Mouse (Mus musculus): ENCODE results near the gene Svs1. TPM values are rescaled to one million over a fixed set of nuclear protein-coding genes. Genes with fewer than 3 reads are reported as not detected.

The Svs1 gene
- polyA plus RNA-seq, 1 experiment, result not detected

- Histone ChIP-seq H3K4me3 (ENCODE audit: insufficient read depth, low read depth, low read length) (no peak overlapping the region), H3K4me1 (ENCODE audit: control insufficient read depth, insufficient read depth, low read length) (peaks cover 3% of the 10 kb centered on the region; the same call in 1 of the 2 replicates), H3K27ac (ENCODE audit: insufficient read depth, low read depth, low read length) (no peak overlapping the region)
- 91% methylated on average over 2 of the region's 2 CpGs for WGBS
- TF ChIP-seq POLR2A (IDR thresholded peaks at IDR 0.05; ENCODE audit: insufficient read depth, low read depth, low read length) (no peak), CTCF (IDR thresholded peaks at IDR 0.05; ENCODE audit: insufficient read depth, low read depth, low read length) (no peak)
These were observed 35.7 kb downstream of the Svs1 start for GRCm38 (mm10) chr6:49022384-49022783.

- TF ChIP-seq CTCF (IDR thresholded peaks at IDR 0.05; ENCODE audit: insufficient read depth, low read depth, low read length) (no peak), POLR2A (IDR thresholded peaks at IDR 0.05; ENCODE audit: insufficient read depth, low read depth, low read length) (no peak)
- Histone ChIP-seq H3K4me1 (ENCODE audit: control insufficient read depth, insufficient read depth, low read length) (peaks cover 3% of the 10 kb centered on the region; the same call in 1 of the 2 replicates), H3K4me3 (ENCODE audit: insufficient read depth, low read depth, low read length) (no peak overlapping the region), H3K27ac (ENCODE audit: insufficient read depth, low read depth, low read length) (no peak overlapping the region)
- 89% methylated on average over 10 of the region's 10 CpGs for WGBS
These were observed 36.7 kb downstream of the Svs1 start for GRCm38 (mm10) chr6:49023315-49023714.

GRCm38 (mm10) chr6:49025290-49025689 is 38.6 kb downstream of the Svs1 start:
- 86% methylated on average over 7 of the region's 7 CpGs for WGBS
- Histone ChIP-seq H3K4me1 (ENCODE audit: control insufficient read depth, insufficient read depth, low read length) (peaks cover 3% of the 10 kb centered on the region; the same call in 1 of the 2 replicates), H3K4me3 (ENCODE audit: insufficient read depth, low read depth, low read length) (no peak overlapping the region), H3K27ac (ENCODE audit: insufficient read depth, low read depth, low read length) (no peak overlapping the region)
- TF ChIP-seq POLR2A (IDR thresholded peaks at IDR 0.05; ENCODE audit: insufficient read depth, low read depth, low read length) (no peak), CTCF (IDR thresholded peaks at IDR 0.05; ENCODE audit: insufficient read depth, low read depth, low read length) (no peak)

- WGBS, result 93% methylated on average over 5 of the region's 5 CpGs
These were observed 39.8 kb downstream of the Svs1 start for GRCm38 (mm10) chr6:49026496-49026895.

GRCm38 (mm10) chr6:49028019-49028418 is 41.4 kb downstream of the Svs1 start:
- Histone ChIP-seq H3K4me3 (ENCODE audit: insufficient read depth, low read depth, low read length) (no peak overlapping the region), H3K27ac (ENCODE audit: insufficient read depth, low read depth, low read length) (no peak overlapping the region), H3K4me1 (ENCODE audit: control insufficient read depth, insufficient read depth, low read length) (no peaks in the 10 kb centered on the region)
- TF ChIP-seq CTCF (IDR thresholded peaks at IDR 0.05; ENCODE audit: insufficient read depth, low read depth, low read length) (no peak), POLR2A (IDR thresholded peaks at IDR 0.05; ENCODE audit: insufficient read depth, low read depth, low read length) (no peak)
- 92% methylated on average over 6 of the region's 6 CpGs for WGBS

More at GRCm38 (mm10) chr6:49026496-49026895, 39.8 kb downstream of the Svs1 start:
- H3K4me1 ChIP-seq (ENCODE audit: control insufficient read depth, insufficient read depth, low read length), result no peaks in the 10 kb centered on the region
- H3K27ac ChIP-seq (ENCODE audit: insufficient read depth, low read depth, low read length), result no peak overlapping the region
- TF ChIP-seq CTCF (IDR thresholded peaks at IDR 0.05; ENCODE audit: insufficient read depth, low read depth, low read length), result no peak
- no peak for TF ChIP-seq POLR2A (IDR thresholded peaks at IDR 0.05; ENCODE audit: insufficient read depth, low read depth, low read length)
- H3K4me3 ChIP-seq (ENCODE audit: insufficient read depth, low read depth, low read length), result no peak overlapping the region

GRCm38 (mm10) chr6:49028708-49029107 is 42.0 kb downstream of the Svs1 start:
- Histone ChIP-seq H3K4me1 (ENCODE audit: control insufficient read depth, insufficient read depth, low read length) (no peaks in the 10 kb centered on the region), H3K27ac (ENCODE audit: insufficient read depth, low read depth, low read length) (no peak overlapping the region), H3K4me3 (ENCODE audit: insufficient read depth, low read depth, low read length) (no peak overlapping the region)
- 90% methylated on average over 3 of the region's 3 CpGs for WGBS
- TF ChIP-seq CTCF (IDR thresholded peaks at IDR 0.05; ENCODE audit: insufficient read depth, low read depth, low read length) (no peak), POLR2A (IDR thresholded peaks at IDR 0.05; ENCODE audit: insufficient read depth, low read depth, low read length) (no peak)

GRCm38 (mm10) chr6:49031230-49031629 is 44.6 kb downstream of the Svs1 start:
- H3K27ac ChIP-seq (ENCODE audit: insufficient read depth, low read depth, low read length), result no peak overlapping the region
- H3K4me1 ChIP-seq (ENCODE audit: control insufficient read depth, insufficient read depth, low read length), result no peaks in the 10 kb centered on the region
- 91% methylated on average over 4 of the region's 4 CpGs for WGBS
- H3K4me3 ChIP-seq (ENCODE audit: insufficient read depth, low read depth, low read length), result no peak overlapping the region
- TF ChIP-seq CTCF (IDR thresholded peaks at IDR 0.05; ENCODE audit: insufficient read depth, low read depth, low read length) (no peak), POLR2A (IDR thresholded peaks at IDR 0.05; ENCODE audit: insufficient read depth, low read depth, low read length) (no peak)

GRCm38 (mm10) chr6:49032783-49033182 is 46.1 kb downstream of the Svs1 start:
- H3K27ac ChIP-seq (ENCODE audit: insufficient read depth, low read depth, low read length), result no peak overlapping the region
- WGBS, result 54% methylated on average over 4 of the region's 4 CpGs
- no peak overlapping the region for H3K4me3 ChIP-seq (ENCODE audit: insufficient read depth, low read depth, low read length)
- peaks cover 4% of the 10 kb centered on the region; the same call in 1 of the 2 replicates for H3K4me1 ChIP-seq (ENCODE audit: control insufficient read depth, insufficient read depth, low read length)
- TF ChIP-seq CTCF (IDR thresholded peaks at IDR 0.05; ENCODE audit: insufficient read depth, low read depth, low read length) (no peak), POLR2A (IDR thresholded peaks at IDR 0.05; ENCODE audit: insufficient read depth, low read depth, low read length) (no peak)

GRCm38 (mm10) chr6:49036275-49037267 is 49.9 kb downstream of the Svs1 start, which contains the start of gene Gpnmb:
Gene Gpnmb, plus strand, starts transcription at chr6:49036546.
- peaks cover 4% of the 10 kb centered on the region; the same call in 1 of the 2 replicates for H3K4me1 ChIP-seq (ENCODE audit: control insufficient read depth, insufficient read depth, low read length)
- H3K27ac ChIP-seq (ENCODE audit: insufficient read depth, low read depth, low read length), result no peak within 1 kb of the TSS
- WGBS, result 60% methylated on average over 28 of the region's 28 CpGs
- no peak within 1 kb of the TSS for H3K4me3 ChIP-seq (ENCODE audit: insufficient read depth, low read depth, low read length)
- no peak for TF ChIP-seq CTCF (IDR thresholded peaks at IDR 0.05; ENCODE audit: insufficient read depth, low read depth, low read length)
- TF ChIP-seq POLR2A (IDR thresholded peaks at IDR 0.05; ENCODE audit: insufficient read depth, low read depth, low read length), result no peak

Measured in olfactory bulb, adult 2 months (tissue).